Mouse (Mus musculus): Measurements from ENCODE around the gene Cdh16. TPM values are rescaled to one million over a fixed set of nuclear protein-coding genes. Genes with fewer than 3 reads are reported as not detected.

The Cdh16 gene
- polyA plus RNA-seq, 1 experiment: not detected

DNA sequence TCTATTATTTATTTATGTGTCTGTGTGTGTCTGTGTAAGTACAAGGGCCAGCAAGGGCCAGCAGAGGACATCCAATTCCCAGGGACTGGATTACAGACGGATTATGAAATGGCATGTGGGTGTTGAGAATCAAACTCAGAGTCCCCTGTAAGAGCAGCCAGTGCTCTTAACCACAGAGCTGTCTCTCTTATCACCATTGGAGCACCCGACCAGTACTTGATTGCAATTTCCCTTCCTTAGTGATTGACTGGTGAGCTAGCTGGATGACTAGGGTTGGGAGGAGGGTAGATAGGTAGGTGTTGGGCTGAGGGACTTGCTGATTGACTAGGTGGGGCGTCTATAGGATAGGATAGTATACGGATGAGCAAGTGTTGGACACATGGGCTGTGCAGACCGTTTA, 3.4 kb downstream of the Cdh16 start:
- DNase-seq (ENCODE audit: extremely low spot score in 1 of 2, low spot score in 1 of 2): no peak

DNA sequence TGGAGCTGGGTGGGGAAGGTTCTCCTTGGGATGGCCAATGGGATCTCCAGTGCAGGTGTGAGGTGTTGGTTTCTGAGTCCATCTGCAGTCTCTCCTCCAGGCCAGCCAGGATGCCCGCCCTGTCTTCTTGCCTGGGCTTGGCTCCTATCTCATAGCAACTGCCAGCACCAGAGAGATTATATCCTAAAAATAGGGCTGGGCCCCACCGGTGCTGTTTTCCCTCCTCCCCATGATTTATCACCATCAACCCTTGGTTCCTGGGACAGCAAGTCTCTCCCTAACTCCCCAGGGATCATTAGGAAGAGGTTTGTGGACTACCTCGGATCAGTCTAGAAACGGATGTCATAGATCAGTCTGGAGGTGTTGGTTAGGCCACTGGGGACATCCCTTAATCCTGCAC, 11.1 kb downstream of the Cdh16 start:
- DNase-seq (ENCODE audit: extremely low spot score in 1 of 2, low spot score in 1 of 2): no peak

DNA sequence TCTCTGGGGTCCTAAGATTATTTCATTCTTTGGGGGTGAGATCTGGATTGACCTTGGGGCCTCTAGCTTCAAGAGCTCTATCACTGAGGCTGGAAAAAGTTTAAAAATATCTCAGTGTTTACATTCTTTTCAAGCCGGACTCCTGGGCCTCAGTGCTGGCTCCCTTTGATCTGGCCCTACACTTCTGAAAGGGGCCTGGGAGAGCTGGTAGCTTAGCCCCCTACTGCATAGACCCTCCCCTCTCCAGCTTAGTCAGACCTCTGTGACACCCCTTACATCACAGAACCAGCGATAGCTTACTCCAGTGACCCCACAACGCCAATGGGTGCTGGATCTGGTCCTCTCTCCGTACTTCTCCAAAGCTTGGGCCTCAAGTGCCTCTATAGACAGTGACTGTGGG, 12.6 kb downstream of the Cdh16 start:
- DNase-seq (ENCODE audit: extremely low spot score in 1 of 2, low spot score in 1 of 2): no peak

DNA sequence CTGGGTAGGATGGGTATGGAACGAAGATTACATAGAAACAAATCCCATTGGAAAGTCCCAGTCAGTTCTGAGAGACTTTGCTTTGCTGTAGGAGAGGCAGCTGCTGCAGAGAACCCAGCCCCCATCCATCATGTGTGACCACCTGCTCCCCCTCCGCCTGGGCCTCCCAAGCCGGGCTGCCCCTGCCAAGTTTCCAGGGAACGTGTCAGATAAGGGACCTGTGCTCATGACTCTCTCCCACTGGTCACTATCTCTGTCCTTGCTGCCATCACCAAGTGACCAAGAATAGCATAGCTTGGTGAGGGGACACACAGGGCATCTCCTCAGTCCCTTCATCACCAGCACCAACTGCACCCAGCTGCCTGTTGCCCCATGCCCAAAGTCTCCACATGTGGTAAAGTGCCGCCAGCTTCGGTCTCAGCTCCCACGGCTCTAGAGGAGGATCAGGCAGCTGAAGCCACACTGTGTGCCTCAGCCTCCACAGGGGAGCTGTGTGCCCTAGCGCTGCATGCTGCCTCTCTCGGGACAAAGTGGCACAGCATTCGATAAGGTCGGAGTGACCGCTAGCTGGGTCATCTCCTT, 13.9 kb downstream of the Cdh16 start:
- no peak for DNase-seq (ENCODE audit: extremely low spot score in 1 of 2, low spot score in 1 of 2)

DNA sequence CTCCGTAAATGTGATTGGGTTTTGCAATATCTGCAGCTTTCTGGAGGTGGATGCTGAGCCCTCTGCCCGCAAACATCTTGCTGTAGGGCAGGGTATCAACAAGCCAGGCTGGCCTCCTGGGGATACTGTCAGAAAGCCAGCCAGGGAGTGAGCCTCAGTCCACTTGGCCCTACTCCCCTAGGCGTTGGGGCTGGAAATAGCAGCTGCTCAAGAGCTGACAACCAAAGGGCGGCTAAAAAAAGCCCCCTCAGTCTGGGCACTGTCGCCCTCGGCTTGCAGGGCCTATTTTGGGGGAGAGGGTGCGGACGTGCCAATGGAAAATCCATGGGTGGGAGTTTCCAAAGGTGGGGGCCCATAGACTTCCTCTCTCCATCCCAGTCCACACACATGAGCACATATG, 15.0 kb downstream of the Cdh16 start:
- DNase-seq (ENCODE audit: extremely low spot score in 1 of 2, low spot score in 1 of 2): no peak

DNA sequence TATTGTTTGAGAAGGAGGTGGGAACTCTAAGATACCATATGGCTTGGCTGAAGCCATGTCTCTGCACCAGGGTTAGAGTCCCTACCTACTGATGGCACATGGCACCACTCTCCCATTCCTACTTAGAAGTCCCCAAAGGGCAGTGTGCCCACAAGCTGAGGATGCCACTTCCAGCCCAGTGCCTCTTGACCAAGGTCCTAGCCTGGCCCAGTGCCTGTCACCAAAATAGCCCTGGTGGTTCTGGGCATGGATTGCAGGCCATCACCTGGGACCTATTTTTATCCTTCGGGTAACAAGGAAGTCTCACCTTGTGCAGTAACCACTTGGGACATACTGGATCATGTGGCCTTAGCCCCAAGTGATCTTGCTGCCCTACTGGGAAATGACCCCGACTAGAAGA, 16.3 kb downstream of the Cdh16 start:
- no peak for DNase-seq (ENCODE audit: extremely low spot score in 1 of 2, low spot score in 1 of 2)

DNA sequence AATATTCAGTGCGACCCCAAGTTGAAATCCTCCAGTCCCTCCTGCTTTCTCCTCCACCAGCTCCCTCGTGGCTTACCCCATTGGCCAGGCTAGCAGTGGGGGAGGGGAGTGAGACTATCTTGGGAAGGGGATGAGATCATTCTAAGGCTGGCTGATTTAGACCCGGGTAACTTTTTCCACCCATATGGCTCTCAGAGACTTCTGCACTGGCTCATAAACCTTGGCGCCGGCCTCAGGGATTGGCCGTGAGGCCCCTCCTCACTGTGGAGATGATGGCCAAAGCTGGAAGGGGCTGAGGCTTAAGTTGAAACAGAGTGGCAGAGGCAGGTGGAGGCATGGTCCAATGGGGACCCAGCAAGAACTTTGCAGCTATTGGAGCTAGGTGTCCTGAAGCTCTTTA, 17.9 kb downstream of the Cdh16 start:
- DNase-seq (ENCODE audit: extremely low spot score in 1 of 2, low spot score in 1 of 2): no peak

DNA sequence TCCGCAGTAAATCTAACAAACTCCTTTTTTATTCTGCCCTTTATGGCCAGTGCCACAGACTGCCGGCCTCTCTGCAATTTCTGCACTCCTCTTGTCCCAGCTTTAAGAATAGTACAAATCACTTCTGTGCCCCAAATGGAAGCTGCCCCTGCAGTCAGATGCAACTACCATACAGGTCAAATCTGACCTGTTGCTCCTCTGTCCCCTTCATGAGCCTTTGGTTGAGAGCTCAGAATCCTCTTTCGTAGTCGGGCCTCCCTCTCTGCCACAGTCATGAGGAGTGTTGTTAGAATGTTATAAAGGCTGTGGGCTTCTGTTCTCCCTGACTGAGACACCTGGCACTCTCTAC, 21.0 kb downstream of the Cdh16 start:
- DNase-seq (ENCODE audit: extremely low spot score in 1 of 2, low spot score in 1 of 2): no peak

DNA sequence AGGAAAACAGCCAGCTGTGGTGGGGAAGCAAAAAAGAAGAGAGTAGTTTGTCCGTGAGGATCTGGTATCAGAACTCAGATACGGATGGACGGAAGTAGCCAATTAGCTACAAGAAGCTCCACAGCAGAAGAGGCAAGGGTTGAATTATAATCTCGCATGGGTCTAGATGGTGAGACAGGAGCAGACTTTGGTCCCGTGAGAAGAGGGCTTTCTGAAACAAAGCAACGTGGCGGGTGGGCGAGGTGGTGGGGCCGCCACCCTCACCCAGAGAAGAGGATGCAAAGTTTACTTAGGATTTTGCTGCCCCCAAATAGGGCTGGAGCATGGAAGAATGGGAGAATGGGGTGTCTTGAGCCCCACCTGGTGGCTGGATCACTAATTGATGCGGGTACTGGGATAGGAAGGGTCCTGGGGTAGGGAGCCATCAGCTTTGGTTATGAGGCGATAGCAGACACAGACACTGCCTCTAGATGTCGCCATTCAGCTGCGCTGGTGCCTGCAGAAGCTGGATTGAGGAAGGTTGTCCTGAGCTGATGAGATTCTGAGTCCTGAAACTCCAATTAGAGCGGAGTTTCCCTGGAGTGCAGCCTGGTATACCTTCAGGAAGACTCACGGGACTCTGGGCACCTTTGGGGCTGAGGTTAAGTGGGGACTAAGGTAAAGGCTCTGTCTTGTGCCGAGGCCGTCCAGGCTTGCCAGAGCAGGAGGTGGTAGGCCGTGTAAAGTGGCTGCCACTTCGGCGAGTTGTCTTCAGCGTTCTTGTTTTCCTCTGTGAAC, 21.5 kb downstream of the Cdh16 start:
- peak; percentile 63 to 90 for DNase-seq (ENCODE audit: extremely low spot score in 1 of 2, low spot score in 1 of 2)

DNA sequence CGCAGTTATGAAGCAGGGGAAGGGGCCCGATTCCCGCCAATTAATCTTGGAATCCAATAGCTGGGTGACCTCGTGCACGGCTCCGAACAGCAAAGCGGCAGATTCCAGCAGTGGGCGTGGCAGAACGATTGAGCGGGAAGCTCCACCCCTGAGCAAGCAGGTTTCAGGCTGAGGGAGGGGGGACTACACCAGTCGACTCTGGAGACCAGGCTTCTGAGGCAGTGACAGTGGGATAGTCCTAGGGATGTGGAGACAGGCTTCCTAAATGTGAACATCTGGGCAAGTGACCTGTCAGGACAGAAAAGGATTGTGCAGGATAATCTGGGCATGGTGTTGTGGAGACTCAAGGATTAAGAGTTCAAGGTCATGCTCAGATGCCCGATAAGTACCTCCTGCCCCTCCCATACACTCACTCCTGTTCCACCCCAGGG, 22.2 kb downstream of the Cdh16 start:
- no peak for DNase-seq (ENCODE audit: extremely low spot score in 1 of 2, low spot score in 1 of 2)

DNA sequence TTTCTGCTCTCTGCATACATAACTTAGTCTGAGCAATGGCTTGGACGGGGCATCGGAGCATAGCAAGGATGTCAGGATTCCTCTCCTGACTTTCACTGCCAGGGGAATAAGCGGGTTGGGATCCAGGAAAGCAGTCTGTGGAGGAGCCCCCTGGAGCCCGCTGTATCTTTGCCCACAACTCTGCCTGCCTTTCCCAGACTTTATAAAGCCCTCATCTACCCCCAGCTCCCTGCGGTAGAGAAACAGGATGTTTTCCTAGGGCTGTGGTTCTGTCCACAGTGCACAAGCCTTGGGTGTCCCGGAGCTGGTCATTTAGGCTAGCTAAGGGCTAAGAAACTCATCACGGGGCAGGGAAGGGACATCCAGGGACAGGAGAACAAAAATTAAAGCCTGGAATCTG, 22.8 kb downstream of the Cdh16 start:
- DNase-seq (ENCODE audit: extremely low spot score in 1 of 2, low spot score in 1 of 2): no peak

DNA sequence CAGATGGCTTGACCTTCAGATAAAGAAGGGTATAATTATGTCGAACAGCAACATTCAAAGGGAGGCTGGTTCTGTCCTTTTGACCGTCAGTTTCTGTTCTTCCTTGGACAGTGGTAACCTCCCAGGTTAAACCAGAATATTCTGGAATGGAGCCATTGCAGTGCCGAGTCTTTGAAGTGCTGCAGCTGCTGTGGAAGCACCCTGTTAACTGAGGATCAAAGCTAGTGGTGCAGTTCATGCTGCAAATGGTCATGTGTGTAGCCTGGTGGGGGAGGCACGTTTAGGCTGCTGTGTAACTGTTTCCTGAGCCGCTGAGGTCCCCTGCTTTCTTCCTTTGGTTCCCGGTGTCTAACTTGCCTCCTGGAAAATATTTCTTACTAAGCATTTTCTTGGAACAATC, 25.7 kb downstream of the Cdh16 start:
- no peak for DNase-seq (ENCODE audit: extremely low spot score in 1 of 2, low spot score in 1 of 2)

DNA sequence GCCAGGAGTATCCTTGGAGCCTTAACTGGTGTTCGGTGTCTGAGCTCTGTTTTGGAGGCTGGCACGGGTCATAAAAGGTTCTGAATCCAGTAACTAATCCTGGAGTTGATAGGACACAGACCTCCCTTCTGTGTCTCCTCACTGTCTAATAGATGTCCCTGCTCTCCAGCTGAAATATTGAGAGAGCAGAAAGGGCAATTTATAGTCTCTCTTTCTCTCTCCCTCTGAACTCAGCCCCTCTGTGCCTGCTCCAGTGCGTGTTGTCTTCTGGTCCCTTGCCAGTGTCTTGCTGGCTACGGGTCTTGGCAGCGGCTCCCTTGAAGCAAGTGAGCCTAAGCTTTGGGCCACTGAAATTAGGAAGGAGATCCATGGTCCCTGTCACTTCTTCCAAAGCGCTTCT, 26.5 kb downstream of the Cdh16 start:
- DNase-seq (ENCODE audit: extremely low spot score in 1 of 2, low spot score in 1 of 2): no peak

DNA sequence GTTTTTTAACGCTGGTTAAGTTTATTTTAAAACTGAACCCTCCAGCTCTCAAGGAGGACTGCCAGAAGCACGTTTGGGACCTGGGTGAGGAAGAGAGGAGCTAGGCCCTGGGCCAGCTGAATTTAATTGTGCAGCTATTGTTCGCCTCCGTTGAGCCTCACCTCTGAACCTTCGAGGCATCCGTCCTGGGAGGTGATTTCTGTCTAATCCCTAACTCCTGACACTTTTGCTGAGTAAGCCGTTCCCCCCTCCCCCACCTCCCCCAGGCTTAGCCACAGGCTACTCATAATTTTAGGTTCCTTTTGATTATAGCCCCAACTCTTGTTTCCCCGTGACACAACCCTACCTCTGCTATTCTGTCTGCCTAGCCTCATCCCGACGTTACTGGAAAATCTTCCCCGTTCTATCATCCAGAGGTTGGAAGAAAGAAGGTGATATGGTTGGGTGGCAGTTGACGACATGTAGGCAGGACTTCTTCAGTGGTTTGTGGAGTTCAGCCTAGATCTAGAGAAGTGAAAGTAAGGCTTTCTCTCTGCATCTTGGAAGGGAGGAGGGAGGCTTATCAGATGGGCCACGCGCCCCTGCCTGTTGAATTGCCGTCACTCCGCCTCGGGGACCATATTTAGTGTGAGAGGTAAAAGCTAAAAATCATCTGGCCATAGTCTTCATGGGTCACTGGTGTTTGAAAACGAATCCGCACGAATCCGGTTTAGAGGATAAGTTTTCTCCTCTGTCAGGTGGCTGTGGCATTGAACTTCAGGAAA, 28.2 kb downstream of the Cdh16 start:
- no peak for DNase-seq (ENCODE audit: extremely low spot score in 1 of 2, low spot score in 1 of 2)

DNA sequence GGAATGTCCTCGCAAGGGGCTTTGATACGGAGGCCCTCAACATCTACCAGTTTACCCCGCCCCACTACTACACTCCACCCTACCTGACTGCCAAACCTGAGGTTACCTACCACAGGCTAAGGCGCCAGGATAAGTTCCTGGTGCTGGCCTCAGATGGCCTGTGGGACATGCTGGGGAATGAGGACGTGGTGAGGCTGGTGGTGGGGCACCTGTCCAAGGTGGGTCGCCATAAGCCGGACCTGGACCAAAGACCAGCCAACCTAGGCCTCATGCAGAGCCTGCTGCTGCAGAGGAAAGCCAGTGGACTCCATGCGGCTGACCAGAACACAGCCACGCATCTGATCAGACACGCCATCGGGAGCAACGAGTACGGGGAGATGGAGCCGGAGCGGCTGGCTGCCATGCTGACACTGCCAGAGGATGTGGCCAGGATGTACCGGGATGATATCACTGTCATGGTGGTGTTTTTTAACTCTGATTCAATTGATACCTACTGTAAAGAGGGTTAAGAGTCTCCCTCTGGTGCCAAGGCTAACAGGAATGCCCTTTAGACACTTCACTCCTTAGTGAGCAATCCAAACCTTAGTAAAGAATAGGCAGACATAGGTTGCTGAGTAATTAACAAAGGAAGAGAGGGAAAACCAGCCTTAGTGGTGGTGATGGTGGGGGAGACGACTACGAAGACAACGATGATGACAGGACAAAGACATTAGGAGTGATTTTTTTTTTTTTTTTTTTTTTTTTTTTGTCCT, 29.4 kb downstream of the Cdh16 start:
- DNase-seq (ENCODE audit: extremely low spot score in 1 of 2, low spot score in 1 of 2): no peak

DNA sequence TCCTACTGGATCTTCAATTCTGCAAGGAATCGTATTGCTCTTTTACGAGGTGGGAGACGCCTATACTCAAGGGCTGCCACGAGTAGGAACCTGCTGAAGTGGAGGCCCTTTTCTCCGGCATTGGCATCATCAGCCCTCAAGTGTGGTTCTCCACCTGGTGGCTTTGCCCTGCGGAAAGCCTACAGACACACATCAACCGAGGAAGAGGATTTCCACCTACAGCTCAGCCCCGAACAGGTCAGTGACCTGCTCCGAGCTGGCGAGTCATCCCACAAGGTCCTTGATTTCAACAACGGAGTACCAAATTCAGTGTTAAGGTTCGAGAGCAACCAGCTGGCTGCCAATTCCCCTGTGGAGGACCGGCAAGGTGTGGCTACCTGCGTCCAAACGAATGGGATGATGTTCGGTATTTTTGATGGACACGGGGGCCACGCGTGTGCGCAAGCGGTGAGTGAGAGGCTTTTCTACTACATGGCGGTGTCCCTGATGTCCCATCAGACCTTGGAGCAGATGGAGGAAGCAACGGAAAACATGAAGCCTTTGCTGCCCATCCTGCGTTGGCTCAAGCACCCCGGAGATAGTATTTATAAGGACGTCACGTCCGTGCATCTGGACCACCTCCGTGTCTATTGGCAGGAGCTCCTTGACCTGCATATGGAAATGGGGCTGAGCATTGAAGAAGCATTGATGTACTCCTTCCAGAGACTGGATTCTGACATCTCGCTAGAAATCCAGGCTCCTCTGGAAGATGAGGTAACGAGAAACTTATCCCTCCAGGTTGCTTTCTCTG, 30.5 kb downstream of the Cdh16 start:
- no peak for DNase-seq (ENCODE audit: extremely low spot score in 1 of 2, low spot score in 1 of 2)

DNA sequence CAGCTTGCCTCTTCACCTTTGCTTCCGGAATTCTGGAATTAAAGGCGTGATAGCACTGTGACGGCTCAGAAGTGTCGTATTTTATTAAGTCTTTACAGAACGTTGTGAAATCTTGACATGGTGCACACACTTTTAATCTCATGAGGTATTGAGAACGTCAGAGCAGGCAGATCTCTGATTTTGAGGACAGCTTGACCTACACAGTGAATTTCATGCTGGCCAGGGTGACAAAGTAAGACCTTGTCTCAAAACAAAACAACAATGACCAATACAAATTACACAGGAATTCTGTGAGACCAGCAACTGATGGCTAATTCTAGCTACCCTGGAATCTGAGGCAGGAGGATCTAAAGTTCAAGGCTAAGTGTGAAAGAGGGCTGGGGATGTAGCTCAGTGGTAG, 31.6 kb downstream of the Cdh16 start:
- DNase-seq (ENCODE audit: extremely low spot score in 1 of 2, low spot score in 1 of 2): no peak

DNA sequence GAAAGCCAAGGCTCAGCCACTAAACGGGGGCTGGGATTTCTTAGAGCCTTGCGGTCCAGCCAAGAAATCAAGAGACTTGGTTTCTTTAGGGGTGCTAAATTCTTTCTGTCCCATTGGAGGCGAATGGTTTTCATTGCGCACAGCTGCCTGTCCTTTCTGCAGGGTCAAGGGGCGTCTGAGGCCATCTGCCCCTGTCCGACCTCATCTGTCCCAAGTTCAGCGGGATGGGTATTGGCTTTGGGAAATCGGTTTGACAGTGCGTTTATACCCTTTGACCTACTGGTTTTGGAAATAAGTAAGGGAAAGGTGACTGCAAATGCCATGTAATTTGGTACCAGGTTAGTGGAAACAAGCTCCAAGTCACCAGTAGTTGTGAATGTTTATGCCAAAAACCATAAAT, 32.3 kb downstream of the Cdh16 start:
- DNase-seq (ENCODE audit: extremely low spot score in 1 of 2, low spot score in 1 of 2): no peak

DNA sequence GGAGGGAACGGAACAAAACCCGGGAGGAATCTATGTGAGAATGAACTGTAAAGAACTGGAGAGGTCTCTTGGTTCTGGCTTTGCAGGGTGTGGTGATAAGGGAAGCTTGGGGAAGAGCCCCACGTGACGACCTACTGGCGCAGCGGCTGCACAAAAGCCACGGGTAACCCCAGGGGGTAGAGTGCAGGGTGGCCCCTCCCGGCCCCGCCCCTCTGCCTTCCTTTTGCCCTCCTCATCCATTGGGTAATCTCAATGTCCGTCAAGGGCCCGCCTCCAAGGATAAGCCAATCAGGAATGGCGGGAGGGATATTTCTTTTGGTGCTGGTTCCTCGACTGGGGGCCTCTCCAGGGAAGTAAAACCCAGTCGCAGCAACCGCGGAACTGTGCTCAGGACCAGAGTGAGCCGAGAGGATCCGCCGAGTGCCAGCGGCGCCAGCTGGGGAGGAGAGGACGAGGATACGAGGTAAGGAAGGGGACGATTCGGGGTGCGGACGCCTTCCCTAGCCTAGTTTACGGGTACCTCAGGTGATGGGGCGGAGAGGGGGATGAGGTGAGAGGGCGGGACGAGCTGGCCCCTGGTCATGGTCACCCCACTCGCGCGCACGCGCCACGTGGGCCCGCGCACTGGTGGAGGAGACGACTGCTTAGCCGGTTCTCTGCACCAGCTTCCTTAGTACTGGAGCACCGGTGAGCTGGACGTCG, 32.9 kb downstream of the Cdh16 start, which contains the start of gene Pdp2:
TSS of gene Pdp2 (plus strand) at position 319 of the 702 bp plus-strand sequence.
- peak; percentile 88 to 97 for DNase-seq (ENCODE audit: extremely low spot score in 1 of 2, low spot score in 1 of 2)

DNA sequence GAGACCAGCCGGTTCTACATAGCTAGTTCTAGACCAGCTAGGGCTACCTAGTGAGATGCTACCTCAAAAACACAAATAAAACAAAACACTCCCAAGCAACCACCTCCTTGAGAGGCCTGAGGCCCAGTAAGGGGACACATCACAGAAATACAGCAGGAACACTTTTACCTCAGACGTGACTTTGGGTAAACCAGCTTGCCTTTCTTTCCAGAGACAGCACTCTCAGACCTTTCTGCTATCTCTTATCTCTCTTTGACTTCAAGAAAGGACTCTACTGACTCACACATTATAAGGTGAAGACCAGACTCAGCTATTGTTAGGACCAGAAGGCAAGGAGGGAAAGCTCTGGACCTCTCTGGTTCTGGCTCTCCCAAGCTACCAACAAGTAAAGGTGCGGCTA, 33.9 kb downstream of the Cdh16 start:
- DNase-seq (ENCODE audit: extremely low spot score in 1 of 2, low spot score in 1 of 2): no peak

All from frontal cortex, adult 2 months (tissue).